Mouse (Mus musculus) liver, postnatal 0 days (tissue): ENCODE data around the gene Lasp1.

ENCODE experiments used
- CTCF ChIP-seq: sonication (generic); IDR thresholded peaks from 2 replicates; pipeline ENCODE4 v1.5.1; 2016; ENCODE audit warnings: antibody characterized with exemption, low read depth
- EP300 ChIP-seq: IDR thresholded peaks from 2 replicates; pipeline ENCODE4 v1.6.1; 2016; ENCODE audit warnings: antibody characterized with exemption, low read depth, mild to moderate bottlenecking

GRCm38 (mm10) chr11:97818571-97818970, 19.8 kb downstream of the Lasp1 start:
- TF ChIP-seq CTCF (no peak), EP300 (no peak)
